Mouse (Mus musculus) kidney, adult 2 months (tissue): ENCODE measurements around the gene Ntm. TPM values are rescaled to one million over a fixed set of nuclear protein-coding genes. Genes with fewer than 3 reads are reported as not detected.
A peak's percentile ranks its signal among the peaks of the same experiment; 100 is the strongest.

Experiments
- DNase-seq: peaks from one replicate; pipeline ENCODE4 v3.0.0; 2021
- H3K27ac ChIP-seq: fragments of 200-500 bp; 2 replicates; pipeline ENCODE4 v1.5.1; 2012; ENCODE audit warnings: low read depth, low read length, control low read depth, inconsistent platforms; ENCODE audit not compliant: insufficient read depth
- H3K27me3 ChIP-seq: fragments of 200-500 bp; replicated peaks from 2 replicates; pipeline ENCODE4 v1.6.1; 2012; ENCODE audit warnings: mild to moderate bottlenecking, moderate library complexity, low read length, inconsistent platforms; ENCODE audit not compliant: control insufficient read depth, insufficient read depth
- H3K36me3 ChIP-seq: fragments of 200-500 bp; 2 replicates; pipeline ENCODE4 v1.6.1; 2012; ENCODE audit warnings: mild to moderate bottlenecking, moderate library complexity, low read length, inconsistent platforms; ENCODE audit not compliant: control insufficient read depth, insufficient read depth
- H3K4me1 ChIP-seq: fragments of 200-500 bp; 2 replicates; pipeline ENCODE4 v1.6.1; 2011; ENCODE audit warnings: low read length; ENCODE audit not compliant: control insufficient read depth, insufficient read depth
- H3K4me3 ChIP-seq: fragments of 200-500 bp; 2 replicates; pipeline ENCODE4 v1.5.1; 2011; ENCODE audit warnings: mild to moderate bottlenecking, low read depth, low read length, control low read depth; ENCODE audit not compliant: insufficient read depth
- CTCF ChIP-seq: fragments of 200-500 bp; conservative IDR thresholded peaks from 2 replicates; pipeline ENCODE4 v1.5.1; 2011; ENCODE audit warnings: low read depth, mild to moderate bottlenecking, control low read depth, low read length, moderate library complexity, mixed read lengths; ENCODE audit not compliant: insufficient read depth, insufficient read length
- POLR2A ChIP-seq: fragments of 200-500 bp; IDR thresholded peaks from one replicate; pipeline ENCODE4 v1.6.1; 2011; ENCODE audit warnings: low read depth, low read length, control low read depth
- WGBS: fragments of 180-500 bp; shearing (Covaris S2); methylation state at CpG from one replicate; pipeline ENCODE4 v1.1.7; 2018; 5-methylcytosine and 5-hydroxymethylcytosine counted together
- polyA plus RNA-seq: library from polyadenylated mRNA; depleted of rRNA; stranded (reverse); fragments of >200 nt; gene quantifications from 2 replicates; pipeline ENCODE4 v1.2.3, GENCODE M21; 2012

Gene Ntm
- polyA plus RNA-seq, 1 experiment: 0.74 TPM

DNA sequence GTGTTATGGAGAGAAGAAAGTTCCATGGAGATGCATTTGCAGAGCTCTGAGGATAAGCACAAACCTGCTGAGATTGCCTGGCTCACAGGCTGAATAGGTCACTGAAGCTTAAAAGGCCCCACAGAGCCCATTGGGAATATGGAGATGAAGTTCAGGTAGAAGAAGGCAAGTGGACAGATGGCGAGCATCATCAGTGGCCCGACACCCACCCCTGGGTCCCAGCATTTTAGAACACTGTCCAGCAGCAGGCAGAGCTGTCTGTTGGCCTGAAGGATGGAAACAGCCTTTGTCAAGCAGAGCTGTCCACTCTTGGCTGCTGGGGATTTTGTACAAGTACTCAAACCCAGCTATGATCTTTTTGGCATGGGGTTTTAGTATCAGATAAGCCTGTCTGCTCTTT, 722.1 kb downstream of the Ntm start:
- TF ChIP-seq POLR2A (no peak), CTCF (no peak)
- H3K36me3 ChIP-seq: no peaks in the 10 kb centered on the region
- no peak overlapping the region for H3K27ac ChIP-seq
- no peak for DNase-seq
- no peak overlapping the region for H3K4me3 ChIP-seq
- H3K27me3 ChIP-seq: no peaks in the 10 kb centered on the region
- WGBS: 85% methylated on average over 2 of the region's 2 CpGs
- H3K4me1 ChIP-seq: no peaks in the 10 kb centered on the region

GRCm38 (mm10) chr9:29238973-29239372, 724.0 kb downstream of the Ntm start:
- Histone ChIP-seq H3K27me3 (no peaks in the 10 kb centered on the region), H3K4me1 (no peaks in the 10 kb centered on the region), H3K36me3 (no peaks in the 10 kb centered on the region), H3K27ac (no peak overlapping the region), H3K4me3 (no peak overlapping the region)
- TF ChIP-seq POLR2A: no peak
- TF ChIP-seq CTCF: no peak
- 84% methylated on average over 3 of the region's 3 CpGs for WGBS
- DNase-seq: no peak

GRCm38 (mm10) chr9:29236752-29237151, 726.2 kb downstream of the Ntm start:
- no peaks in the 10 kb centered on the region for H3K4me1 ChIP-seq
- no peaks in the 10 kb centered on the region for H3K27me3 ChIP-seq
- no peak overlapping the region for H3K4me3 ChIP-seq
- DNase-seq: no peak
- TF ChIP-seq POLR2A (no peak), CTCF (no peak)
- H3K27ac ChIP-seq: no peak overlapping the region
- 85% methylated on average over 3 of the region's 3 CpGs for WGBS
- no peaks in the 10 kb centered on the region for H3K36me3 ChIP-seq

- Histone ChIP-seq H3K27ac (no peak overlapping the region), H3K4me1 (no peaks in the 10 kb centered on the region), H3K36me3 (no peaks in the 10 kb centered on the region), H3K27me3 (no peaks in the 10 kb centered on the region), H3K4me3 (no peak overlapping the region)
- WGBS: 89% methylated on average over 4 of the region's 4 CpGs
- DNase-seq: no peak
- TF ChIP-seq CTCF (no peak), POLR2A (no peak)
Measured at GRCm38 (mm10) chr9:29227747-29228146, 735.2 kb downstream of the Ntm start.

DNA sequence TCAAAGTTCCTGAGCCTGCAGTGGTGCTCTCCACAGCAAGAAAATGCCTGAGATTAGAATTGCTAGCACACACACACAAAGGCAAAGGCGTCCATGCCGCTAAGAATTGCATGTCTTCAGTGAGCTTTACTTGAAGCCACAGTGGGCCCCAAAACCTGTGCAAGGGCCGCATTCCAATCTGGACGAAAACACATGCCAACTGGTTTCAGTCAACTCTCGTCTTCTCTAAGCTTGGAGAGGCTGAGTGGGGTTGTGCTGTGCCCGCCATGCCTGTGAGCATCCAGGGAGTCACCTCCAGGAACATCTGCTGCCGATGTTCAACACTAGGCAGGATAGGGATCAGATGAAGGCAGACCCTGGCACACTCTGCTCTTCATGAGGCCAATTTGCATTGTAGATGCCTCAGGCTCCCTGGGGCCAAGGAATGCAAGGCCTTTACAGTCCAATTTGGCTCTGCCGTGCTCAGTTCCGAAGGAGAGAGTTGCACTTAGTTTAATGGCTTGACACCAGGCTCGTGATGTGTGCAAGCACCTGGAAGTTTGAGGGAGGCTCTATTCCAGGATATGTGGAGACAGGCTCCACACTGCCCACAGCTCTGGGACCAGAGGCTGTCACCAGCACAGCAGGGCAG, 739.9 kb downstream of the Ntm start:
- Histone ChIP-seq H3K27me3 (no peaks in the 10 kb centered on the region), H3K4me3 (no peak overlapping the region), H3K4me1 (no peaks in the 10 kb centered on the region), H3K27ac (no peak overlapping the region), H3K36me3 (no peaks in the 10 kb centered on the region)
- 61% methylated on average over 10 of the region's 10 CpGs for WGBS
- no peak for DNase-seq
- no peak for TF ChIP-seq POLR2A
- no peak for TF ChIP-seq CTCF

DNA sequence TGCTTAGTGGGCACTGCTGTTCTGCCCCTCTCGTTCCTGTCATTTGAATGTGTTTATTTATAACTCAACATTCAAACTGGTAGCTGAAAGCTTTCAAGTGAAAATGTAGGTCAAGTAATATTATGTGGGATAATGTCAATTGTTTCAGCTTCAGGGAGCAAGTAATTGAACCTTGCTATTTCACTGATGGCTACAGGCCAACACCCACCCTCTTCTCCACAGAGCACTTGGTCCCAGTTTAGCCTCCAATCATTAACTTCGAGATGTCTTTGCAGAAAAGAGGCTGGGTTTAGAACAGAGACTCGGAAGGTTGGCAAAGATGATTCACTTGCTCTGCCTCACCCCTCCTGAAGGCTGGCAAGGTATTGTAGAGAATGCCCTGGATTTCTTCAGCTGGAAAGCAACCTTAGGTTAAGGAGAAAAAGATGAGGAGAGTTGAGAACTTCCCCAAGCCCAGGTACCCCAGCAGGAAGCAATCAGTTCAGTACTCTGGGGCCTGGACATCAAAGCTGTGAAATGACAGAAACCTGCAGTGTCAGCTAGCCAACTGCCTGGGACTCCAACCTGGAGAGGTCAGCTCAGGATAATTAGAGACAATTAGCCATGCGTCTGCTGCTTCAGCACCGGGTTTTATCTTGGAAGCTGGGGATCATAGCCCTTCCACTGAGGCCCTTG, 741.9 kb downstream of the Ntm start:
- no peaks in the 10 kb centered on the region for H3K36me3 ChIP-seq
- peak; percentile 60 for DNase-seq
- no peaks in the 10 kb centered on the region for H3K4me1 ChIP-seq
- TF ChIP-seq CTCF (no peak), POLR2A (no peak)
- no peak overlapping the region for H3K27ac ChIP-seq
- H3K4me3 ChIP-seq: no peak overlapping the region
- H3K27me3 ChIP-seq: no peaks in the 10 kb centered on the region
- 30% methylated on average over 5 of the region's 5 CpGs for WGBS

DNA sequence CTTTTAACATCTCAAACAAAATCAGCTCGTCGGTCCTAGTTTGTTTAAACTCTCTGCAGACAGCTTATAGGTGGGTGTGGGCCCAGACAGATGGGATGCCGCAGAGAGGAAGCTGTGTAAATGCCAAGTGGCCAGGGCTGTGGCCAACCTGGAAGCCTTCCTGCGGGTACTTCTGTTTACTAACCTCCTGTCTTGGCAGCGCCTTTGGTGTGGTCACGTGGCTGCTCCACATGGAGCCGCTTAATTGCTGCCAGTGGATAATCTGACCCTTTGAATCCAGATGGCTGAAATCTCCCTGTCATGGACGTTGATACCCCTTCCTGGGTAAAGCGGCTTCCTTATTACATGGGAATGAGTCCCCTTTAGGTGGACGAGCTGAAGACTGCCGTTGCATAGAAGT, 742.4 kb downstream of the Ntm start:
- Histone ChIP-seq H3K27me3 (no peaks in the 10 kb centered on the region), H3K4me3 (no peak overlapping the region), H3K4me1 (no peaks in the 10 kb centered on the region), H3K27ac (no peak overlapping the region), H3K36me3 (no peaks in the 10 kb centered on the region)
- TF ChIP-seq CTCF (no peak), POLR2A (no peak)
- peak; percentile 47 for DNase-seq
- WGBS: 34% methylated on average over 11 of the region's 11 CpGs
